Mouse (Mus musculus): ENCODE results near the gene Kndc1.
A peak's percentile ranks its signal among the peaks of the same experiment; 100 is the strongest.

The Kndc1 gene

DNA sequence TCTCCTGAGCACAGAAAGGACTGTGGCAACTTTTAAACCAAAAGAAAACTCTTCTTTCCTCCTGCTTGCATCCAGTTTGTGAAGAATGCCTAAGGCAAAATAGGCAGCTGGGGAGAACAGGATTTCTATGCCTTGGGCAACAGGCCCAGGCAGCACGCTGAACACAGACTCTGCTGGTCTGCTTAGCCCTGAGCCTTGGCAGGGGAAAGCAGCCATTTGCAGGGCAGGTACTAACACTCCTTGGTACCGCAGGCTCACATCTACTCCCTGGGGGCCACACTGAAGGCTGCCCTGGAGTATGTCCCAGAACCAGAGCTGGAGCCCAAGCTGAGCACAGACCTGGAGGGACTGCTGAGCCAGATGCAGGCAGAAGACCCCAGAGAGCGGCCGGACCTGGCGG is 13.7 kb downstream of the Kndc1 start:
- no peak for DNase-seq

DNA sequence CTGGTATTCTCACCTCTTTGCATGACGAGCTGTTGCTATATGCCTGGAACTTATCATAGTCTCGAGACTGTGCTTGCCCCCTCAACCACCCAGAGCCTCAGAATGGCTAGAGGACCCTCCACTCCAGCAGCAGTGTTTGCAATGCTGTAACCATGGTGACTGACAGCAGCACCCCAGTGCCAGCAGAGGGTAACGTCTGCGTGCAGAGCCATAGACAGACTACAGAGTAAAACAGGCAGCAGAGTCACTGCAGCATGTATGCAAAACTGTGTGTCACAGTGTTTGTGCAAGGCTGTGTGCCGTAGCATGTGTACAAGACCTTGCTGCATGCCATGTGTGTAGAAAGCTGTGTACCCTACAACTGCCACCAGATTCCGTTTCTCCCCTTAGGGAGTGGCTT is 15.0 kb downstream of the Kndc1 start:
- no peak for DNase-seq

DNA sequence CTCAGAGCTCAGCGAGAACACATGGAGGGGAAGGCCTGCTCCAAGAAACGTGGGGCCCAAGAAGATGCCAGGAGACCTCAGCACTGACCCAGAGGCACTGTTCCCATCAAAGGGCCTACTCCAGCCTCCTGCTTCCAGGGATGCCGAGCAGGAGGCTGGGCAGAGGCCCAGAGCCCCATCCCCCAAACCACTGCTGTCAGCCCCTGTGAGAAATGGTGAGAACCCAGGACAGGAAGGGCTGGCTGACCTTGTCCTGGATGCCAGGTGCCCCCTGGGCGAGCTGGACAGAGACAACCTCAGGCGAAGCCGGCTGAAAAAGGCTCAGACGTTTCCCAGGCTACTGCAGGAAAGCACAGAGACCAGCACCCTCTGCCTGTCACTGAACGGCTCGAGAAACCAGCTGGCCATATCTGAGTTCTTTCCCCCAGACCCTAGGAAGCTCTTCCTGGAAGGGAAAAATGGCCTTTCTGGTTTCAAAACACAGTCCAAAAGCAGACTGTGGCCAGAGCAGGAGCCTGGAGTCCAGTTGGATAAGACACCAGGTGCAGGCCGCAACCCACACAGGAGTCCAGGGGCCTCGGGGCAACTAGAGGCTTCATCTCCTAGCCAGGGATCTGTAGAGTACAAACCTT is 15.8 kb downstream of the Kndc1 start:
- DNase-seq, result no peak

DNA sequence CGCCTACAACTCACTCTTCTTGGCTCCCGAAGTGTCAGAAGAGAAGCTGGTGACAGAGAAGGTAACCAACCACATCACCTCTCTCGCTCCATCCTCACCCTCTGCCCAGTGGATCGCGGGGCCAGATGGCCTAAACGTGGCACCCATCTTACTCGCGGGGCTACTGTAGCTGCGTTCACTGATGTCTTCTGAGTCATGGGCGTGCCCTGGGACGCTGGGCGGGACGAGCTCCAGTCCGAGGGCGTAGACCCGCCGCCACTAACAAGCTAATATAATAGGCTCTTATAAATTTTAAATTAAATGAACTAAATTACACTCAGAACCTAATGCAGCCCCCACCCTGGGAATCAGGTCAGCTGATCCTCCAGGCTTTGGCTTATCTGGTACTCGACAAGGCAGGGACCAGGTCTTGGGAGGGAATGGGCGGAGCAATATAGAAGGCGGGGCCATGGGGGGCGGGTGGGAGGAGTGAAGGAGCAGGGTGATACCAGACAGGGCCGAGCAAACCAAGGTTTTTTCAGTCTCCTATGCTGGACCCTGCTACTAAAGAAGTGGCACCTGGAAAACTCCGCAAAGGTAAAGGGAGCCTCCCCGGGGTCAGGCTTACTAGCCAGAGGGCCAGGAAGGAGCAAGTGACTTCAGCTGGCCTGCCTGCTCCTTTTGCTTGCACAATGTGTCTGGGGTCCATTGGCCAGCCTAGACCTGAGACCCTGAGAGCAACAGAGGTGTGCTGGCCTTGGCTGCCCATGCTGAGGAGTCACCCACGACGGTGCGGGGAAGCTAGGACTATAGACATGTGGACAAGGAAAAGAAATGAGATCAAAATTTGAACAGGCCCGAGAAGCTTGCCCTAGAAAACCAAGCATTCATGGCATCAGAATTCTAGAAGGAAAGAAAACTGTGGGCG is 19.9 kb downstream of the Kndc1 start:
- no peak for DNase-seq

DNA sequence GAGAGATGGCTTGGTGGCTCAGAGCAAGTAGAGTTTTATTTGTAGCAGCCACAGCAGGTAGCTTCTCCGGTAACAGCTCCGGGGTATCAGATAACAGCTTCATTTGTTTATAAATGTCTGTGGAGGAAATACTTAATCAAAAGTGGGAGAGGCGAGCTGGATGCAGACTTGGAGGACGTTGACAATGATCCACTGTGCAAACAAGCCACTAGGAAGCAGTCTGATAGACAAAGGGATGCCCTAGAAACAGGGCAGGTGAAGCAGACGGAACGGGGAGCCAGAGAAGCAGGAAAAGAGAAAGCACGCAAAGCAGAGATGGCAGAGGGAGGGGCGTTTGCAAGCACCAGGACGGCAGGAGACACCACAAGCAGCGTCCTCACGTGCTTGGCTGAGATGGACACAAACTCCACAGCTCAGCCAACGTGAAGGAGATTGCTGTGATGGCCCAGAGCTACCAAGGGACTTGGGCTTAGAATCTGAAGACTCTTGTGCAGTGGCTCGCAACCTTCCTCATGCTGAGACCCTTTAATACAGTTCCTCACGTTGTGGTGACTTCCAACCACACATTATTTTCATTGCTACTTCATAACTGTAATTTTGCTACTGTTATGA is 21.3 kb downstream of the Kndc1 start:
- no peak for DNase-seq

DNA sequence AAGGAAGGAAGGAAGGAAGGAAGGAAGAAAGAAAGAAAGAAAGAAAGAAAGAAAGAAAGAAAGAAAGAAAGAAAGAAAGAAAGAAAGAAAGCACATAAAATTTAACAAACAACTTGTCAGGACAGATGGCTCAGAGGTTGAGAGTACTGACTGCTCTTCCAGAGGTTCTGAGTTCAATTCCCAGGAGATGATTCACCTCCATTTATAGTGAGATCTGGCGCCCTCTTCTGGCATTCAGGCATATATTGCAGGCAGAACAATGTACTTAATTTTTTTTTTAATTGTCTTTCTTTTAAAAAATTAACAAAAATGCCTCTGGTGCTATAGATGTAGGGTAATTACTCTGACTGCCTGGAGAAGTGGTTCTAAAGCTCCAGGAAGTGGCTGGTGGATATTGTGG is 21.8 kb downstream of the Kndc1 start:
- no peak for DNase-seq

DNA sequence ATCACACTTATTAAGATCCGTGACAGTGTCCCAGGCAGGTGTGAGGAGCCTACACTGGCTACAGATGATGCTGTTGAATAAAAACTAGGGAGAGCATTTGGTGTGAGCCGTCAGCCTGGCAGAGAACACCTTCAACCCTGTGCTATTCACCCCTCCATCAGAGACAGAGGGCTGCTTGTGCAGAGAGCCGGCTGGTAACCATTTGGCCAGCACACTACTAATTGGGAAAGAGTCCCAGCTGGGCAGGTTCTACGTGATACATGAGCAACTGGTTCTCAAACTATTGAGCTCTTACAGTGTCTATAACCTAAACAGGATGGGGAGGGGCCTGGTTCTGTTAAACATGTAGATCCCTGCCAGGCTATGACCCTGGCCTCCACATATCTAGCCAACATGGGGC is 23.8 kb downstream of the Kndc1 start:
- DNase-seq, result no peak

DNA sequence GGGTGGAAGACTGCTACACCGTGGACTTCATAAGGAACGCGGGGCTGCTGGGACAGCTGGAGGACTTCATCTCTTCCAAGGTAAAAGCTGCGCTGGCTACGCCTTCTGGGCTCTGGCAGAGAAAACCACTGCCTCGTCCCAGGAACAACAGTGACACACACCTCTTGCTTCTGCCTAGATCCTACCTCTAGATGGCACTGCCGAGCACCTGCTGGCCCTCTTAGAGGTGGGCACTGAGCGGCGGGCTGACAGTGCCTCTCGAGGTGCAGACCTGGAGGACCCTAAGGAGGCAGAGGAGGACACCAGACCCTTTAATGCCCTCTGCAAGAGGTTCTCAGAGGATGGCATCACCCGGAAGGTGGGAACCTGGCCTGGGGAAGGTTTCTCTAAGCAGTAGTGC is 36.2 kb downstream of the Kndc1 start:
- DNase-seq, result peak; percentile 64

DNA sequence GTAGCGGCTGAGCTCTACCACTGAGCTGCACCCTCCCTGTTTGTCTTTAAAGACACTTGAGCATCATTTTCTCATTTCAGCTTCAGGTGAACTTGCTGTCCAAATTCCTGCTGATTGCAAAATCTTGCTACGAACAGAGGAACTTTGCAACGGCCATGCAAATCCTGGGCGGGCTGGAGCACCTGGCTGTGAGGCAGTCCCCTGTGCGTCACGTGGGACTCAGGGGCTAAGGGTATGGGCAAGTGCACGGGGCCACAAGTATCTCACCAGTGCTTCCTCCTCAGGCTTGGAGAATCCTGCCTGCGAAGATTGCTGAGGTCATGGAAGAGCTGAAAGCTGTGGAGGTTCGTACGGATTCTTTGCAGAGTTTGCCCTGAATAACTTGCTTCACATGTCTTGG is 42.2 kb downstream of the Kndc1 start:
- DNase-seq, result no peak

DNA sequence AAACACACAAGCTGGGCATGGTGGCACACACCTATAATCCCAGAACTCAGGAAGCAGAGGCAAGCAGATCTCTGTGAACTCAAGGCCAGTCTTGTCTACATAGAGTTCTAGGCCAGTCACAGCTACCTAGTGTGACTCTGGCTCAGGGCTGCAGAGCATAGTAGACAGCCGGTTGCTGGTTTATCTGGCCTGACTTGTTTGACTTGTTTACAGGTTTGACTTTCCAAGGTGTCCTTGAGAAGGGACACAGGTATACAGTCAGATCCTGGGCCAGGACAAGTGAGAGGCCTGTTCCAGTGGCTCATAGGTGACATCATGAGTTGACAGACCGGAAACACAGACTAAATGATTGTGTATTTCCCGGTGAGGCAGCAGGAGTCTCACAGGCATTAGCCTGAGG is 42.6 kb downstream of the Kndc1 start:
- DNase-seq, result no peak

DNA sequence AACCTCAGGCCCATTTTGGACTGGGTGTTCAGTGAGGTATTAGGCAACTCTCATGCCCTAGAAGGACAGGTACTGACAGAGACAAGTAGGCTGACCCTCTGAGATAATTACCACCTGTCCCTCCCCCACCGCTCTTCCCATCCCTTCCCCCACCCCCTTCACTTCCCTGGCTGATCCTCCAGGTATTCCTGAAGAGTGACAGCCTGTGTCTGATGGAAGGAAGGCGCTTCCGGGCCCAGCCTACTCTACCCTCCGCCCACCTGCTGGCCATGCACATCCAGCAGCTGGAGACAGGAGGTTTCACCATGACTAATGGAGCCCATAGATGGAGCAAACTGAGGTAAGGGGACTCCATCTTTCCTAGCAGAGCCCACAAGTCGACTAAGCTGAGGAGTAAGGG is 43.3 kb downstream of the Kndc1 start:
- DNase-seq, result no peak

DNA sequence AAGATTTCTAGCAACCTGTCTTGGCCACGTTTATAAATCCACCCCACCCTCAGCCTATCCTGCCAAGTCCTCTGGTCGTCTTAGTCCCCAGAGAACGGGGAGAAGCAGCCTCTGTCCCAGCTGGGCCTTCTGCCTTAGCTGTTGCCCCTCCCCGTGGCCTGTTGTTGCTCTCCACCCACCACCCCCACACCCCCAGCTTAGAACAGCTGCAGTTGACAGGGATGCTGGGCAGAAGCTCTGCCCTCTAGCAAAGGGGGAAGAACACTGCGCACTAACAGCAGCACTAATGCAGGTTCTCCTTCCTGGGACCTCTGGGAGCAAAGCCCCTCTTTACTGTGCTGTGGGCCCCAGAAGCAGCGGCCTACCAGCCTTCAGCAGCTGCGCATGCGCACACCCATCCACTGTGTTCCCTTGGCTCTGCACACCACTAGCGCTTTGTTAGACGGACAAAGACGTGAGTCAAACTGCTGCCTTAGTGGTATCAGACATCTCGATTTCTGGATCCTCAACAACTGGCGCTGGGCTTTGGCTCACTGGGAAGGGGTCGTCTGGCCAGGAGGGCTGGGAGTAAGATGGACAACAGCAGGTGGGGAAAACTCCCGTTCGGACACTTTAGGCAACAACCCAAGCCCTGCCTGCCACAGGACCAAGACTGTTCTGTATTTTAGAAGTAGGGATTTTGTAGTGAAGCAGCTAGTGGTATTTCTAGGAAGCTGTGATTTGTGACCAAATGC is 46.1 kb downstream of the Kndc1 start:
- DNase-seq, result no peak

DNA sequence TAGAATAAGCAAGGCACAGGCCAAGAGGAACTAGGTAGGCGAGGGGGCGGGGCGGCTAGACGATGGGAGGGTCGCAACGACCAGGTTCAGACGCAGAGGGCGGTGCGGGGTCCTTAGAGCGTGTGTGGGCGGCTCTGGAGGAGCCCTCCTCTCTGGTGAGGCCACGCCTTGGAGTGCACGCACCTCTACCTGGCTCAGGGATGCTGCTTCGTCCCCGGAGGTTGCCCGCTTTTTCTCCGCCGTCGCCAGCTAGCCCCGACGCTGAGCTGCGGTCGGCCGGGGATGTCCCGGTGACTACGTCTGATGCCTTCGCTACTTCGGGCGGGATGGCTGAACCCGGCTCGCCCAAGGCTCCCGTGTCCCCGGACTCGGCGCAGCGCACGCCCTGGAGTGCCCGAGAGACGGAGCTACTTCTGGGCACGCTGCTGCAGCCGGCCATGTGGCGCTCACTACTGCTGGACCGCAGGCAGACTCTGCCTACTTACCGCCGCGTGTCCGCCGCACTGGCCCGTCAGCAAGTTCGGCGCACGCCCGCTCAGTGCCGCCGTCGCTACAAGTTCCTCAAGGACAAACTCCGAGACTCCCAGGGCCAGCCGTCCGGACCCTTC is 49.3 kb downstream of the Kndc1 start, which contains the start of gene Utf1:
TSS of gene Utf1 (plus strand) at position 116 of the 608 bp plus-strand sequence.
- no peak for DNase-seq

DNA sequence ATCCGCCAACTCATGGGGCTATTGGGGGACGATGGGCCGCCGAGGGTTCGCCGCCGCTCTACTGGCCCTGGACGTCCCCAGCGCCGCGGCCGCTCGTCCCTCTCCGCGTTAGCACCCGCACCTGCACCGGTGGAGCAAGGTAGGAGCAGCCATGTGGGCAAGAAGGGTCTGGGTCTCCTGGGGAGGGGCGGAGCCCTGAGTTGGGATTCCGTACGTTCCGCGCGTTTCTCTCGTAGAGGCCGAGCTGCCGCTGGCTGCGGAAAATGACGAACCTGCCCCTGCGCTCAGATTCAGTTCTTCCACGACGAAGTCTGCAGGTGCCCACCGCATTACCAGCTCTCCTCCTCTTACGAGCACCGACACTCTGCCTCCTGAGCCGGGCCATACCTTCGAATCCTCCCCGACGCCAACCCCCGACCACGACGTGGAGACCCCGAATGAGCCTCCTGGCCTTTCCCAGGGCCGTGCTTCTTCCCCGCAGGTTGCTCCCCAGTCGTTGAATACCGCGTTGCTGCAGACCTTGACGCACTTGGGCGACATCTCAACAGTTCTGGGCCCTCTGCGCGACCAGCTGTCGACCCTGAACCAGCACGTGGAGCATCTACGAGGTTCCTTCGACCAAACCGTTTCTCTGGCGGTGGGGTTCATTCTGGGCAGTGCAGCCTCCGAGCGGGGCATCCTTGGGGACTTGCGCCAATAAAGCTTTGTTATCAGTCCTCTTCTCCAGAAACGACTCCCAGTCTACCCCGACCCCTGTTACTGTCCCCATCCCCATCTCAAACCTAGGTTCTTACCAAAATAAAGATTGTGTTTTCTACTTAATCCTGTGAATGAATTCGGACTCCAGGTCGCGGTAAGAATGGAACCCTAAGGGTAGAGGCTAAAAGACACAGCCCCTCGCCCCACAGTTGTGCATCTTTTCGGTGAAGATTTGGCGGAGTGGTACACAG is 50.1 kb downstream of the Kndc1 start:
- DNase-seq, result no peak

DNA sequence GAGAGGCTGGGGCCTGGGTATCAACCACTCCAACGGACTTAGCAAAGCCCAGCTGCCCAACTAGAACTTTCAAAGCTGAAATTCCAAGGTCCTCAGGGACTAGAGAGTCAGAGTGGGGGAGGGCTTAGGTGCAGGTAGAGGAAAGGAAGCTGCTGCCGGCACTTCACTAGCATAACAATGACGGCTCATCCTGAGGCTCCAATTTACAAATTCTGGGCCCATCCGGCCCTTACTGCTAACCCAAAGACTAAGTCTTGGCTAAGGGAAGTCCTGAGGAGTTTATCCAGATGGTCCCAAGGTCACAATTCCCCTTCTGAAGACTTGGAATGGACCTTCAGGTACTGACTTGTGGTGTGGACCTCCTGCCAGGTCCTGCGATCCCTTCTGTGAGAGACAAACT is 51.0 kb downstream of the Kndc1 start:
- no peak for DNase-seq

DNA sequence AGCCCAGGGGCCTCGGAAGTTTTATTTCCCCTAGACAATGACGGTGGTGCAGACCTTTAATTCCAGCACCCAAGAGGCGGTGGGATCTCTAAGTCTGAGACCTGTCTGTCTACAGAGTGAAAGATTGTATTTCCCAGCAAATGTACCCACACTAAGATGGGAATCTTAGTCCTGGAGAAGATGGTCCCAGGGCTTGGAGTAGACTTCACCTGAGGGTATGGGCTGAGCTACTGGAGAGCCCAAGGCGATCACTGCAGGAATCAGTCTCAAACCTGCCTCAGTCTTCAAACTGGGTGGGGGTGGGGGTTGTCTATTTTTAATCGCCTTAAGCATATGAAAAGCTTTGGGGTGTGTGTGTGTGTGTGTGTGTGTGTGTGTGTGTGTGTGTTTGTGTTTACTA is 51.5 kb downstream of the Kndc1 start:
- no peak for DNase-seq

DNA sequence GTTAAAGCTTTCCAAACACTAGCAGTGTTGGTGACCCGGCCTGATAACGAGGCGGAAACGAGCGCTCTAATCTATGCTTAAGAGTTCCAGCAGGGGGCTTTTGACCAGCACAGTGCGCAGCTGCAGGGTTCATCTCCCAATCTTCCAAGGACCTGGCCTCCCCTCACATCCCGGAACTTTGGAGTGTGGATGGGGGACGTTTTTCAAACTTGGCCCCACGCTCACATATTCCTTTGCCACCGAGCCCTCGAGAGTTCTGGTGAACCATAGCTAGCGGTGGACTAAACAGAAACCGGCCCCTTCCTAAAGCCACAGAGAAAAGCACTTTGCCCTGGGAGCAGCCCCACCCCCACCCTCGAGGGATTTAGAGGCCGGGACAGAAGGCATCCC is 55.4 kb downstream of the Kndc1 start:
- no peak for DNase-seq

DNA sequence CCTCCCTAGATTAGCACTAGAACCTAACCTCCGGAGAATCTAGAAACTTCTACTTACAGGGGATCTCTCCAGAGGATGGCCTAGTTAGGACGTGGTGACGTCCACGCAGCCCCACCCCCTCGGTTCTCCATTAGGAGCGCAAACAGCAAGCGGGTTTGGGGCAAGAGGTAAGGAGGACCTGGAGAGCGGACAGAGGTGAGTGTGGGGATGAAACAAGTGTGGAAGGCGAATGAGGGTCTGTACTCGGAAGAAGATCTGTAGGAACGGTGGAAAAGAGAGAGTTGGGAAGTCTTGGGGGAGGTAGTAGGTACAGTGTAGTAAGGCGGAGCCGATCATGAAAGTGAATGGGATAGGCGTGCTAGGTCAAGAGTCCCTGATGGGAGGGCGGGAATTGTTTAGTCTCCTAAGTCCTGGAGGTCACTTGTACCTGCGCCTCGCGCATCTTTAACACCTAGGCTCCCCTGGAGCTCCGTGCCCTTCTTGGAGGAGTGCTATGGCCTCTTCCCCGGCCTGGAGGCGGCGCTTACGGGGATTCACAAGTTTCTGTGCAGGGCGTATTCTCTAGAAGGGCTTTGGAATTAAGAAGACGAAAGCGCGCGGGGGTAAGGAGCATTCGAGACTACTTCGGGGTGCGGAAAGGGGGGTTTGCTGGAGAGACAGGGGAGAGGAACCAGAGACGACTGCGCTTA is 55.9 kb downstream of the Kndc1 start:
- DNase-seq, result no peak

DNA sequence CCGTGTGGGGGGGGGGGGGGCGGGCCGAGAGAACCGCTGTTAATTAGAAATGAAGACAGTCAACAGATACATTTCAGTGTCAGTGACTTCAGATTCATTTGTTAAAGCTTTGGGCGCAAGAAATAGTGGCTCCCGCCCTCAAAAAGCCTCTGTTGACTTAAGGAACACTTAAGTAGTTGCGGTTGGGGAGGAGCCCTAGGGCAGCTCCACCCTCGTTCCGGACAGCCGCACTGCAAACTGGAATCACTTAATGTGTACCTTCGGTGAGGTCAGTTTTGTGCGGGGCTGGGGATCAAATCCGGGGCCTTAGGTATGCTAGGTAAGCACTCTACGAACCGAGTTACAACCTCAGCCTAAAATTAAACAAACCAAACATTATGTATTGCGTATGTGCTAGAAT is 56.6 kb downstream of the Kndc1 start:
- DNase-seq, result no peak

DNA sequence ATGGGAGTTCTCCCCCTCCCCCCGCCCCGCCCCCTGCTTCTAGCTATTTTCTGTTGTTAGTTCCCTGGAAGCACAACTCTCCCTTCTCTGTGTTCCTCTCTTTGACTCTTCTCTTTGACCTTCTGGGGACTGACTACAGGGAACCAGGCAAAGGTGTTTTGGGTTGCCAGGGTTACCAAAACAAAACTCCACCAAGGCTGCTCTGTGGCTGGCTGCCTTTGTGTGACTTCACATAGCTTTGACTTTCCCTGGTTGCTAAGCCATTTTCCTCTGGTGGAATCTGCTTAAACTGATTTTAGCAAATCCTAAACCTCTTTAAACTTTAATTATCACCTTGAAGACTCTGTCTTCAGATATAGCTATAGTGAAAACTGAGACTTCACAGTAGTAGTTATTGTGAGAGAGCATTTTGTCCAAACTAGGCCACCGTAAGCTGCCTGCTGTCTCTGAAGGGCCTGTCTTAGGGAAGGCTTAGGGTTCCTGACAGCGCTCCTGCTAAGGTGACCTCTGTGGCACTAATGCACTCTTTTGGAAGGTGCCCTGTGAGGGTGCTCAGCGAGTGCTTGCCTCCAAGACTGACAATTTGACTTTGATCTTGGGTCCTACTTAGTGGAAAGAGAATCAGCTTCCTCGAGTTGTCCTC is 57.6 kb downstream of the Kndc1 start:
- no peak for DNase-seq

DNA sequence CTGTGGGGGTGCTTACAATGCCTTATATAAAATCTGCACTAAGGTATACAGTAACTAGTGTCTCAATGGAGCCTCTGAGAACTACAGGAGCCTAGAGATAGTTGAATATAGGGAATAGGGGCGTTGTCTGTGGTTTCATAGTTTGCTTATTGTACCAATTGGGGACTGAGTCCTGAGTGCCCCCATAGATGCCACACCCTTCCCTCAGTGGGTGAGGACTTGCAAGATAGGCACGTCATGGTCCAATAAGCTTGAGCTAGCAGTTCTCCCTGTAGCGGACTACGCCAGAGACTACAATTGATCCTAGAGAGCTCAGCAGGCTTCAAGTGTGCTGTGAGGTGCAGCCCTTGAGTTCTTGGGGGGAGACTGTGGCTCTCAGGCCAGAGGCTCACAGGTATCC is 61.0 kb downstream of the Kndc1 start:
- no peak for DNase-seq

Data from right cerebral cortex, postnatal 14 days (tissue).